Mouse (Mus musculus): ENCODE measurements around the gene Ston2. TPM values are rescaled to one million over a fixed set of nuclear protein-coding genes. Genes with fewer than 3 reads are reported as not detected.

Gene Ston2
- polyA plus RNA-seq (2011; ENCODE audit: insufficient read depth, insufficient read length, low replicate concordance, missing spikeins): 3.9 and 14.0 TPM in 2 replicates

DNA sequence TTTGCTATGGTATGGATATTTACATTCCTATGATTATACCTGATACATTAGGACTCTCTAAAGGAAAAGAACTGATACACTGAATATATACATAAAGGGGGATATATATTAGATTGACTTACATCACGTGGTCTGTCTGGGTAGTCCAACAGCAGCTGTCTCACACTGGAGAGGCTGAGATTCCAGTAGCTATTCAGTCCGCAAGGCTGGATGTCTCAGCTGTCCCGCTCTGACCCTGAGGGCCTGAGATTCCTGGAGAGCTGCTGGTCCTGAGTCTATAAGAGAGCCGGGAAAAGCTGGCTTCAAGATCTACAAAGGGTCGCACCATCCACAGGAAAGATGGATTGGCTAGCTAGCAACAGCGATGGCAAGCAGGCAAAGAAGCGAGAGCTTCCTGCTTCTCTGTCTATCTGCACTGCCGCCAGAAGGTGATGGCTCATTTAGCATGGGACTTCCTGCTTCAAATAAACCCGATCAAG, at the start of gene Ston2:
Ston2 (minus strand) TSS at position 429 of the 479 bp plus-strand sequence.
- Histone ChIP-seq H3K4me1 (ENCODE audit: control insufficient read depth, insufficient read depth, low read length) (no peaks in the 10 kb centered on the region), H3K4me3 (replicated peaks; ENCODE audit: control insufficient read depth, low read depth, low read length) (no peak within 1 kb of the TSS), H3K27ac (ENCODE audit: control insufficient read depth, insufficient read depth, low read depth, low read length, poor library complexity) (no peak within 1 kb of the TSS)
- TF ChIP-seq POLR2A (IDR thresholded peaks at IDR 0.05; ENCODE audit: borderline replicate concordance, control insufficient read depth, low read depth, low read length) (no peak), CTCF (IDR thresholded peaks at IDR 0.05; ENCODE audit: control insufficient read depth, insufficient read depth, low read length) (no peak)
- WGBS: 72% methylated on average over 9 of the region's 9 CpGs

DNA sequence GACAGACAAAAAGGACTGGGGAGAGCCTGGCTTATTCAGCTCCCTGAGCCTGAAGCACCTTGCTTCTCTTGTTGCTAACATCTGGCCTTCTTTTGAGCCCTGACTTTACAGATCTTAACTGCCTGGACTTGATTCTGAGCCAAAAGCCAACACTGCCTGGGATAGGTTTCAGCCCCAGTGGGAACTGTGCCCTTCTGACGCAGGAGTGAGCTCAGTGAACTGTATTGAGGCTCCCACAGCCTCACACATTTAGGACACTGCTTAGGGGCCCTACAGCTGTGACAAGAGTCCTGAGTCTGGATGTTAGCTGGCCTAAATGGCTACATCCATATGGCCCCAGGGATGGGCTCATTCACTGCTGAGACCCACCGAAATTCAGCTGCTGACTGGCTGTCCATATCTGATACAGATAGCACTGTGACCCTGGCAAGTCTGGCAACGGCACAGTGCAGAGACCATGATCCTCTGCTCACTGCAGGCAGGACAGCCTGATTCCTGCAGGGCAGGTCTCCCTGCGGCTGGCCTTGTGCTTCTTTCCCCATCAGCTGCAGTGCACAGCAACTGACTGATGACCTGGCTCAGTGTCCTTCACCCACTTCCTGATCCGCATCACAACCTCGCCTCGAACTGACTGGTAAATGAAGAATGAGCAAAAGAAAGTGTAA, 49.3 kb upstream of the Ston2 start:
- Histone ChIP-seq H3K4me1 (ENCODE audit: control insufficient read depth, insufficient read depth, low read length) (no peaks in the 10 kb centered on the region), H3K27ac (ENCODE audit: control insufficient read depth, insufficient read depth, low read depth, low read length, poor library complexity) (no peak overlapping the region), H3K4me3 (replicated peaks; ENCODE audit: control insufficient read depth, low read depth, low read length) (no peak overlapping the region)
- no peak for TF ChIP-seq CTCF (IDR thresholded peaks at IDR 0.05; ENCODE audit: control insufficient read depth, insufficient read depth, low read length)
- no peak for TF ChIP-seq POLR2A (IDR thresholded peaks at IDR 0.05; ENCODE audit: borderline replicate concordance, control insufficient read depth, low read depth, low read length)
- WGBS: 83% methylated on average over 7 of the region's 7 CpGs

DNA sequence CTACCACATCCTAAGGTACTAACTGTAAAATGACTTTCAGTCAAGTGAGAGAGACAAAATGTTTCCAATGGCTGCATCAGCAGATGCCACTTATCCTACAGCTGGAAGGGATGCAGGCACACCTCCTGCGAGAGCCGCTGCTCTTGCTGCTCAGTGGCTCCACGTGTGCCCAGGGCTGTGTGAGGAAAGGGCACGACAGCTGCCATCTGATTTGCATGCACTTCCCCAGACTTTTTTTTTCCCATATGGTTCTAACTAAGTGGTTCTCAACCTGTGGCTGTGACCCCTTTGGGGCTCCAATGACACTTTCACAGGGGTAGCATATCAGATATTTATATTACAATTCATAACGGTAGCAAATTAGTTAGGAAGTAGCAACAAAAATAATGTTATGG, 45.7 kb upstream of the Ston2 start:
- 80% methylated on average over 5 of the region's 5 CpGs for WGBS
- TF ChIP-seq CTCF (IDR thresholded peaks at IDR 0.05; ENCODE audit: control insufficient read depth, insufficient read depth, low read length) (no peak), POLR2A (IDR thresholded peaks at IDR 0.05; ENCODE audit: borderline replicate concordance, control insufficient read depth, low read depth, low read length) (no peak)
- no peaks in the 10 kb centered on the region for H3K4me1 ChIP-seq (ENCODE audit: control insufficient read depth, insufficient read depth, low read length)
- H3K4me3 ChIP-seq (replicated peaks; ENCODE audit: control insufficient read depth, low read depth, low read length): no peak overlapping the region
- H3K27ac ChIP-seq (ENCODE audit: control insufficient read depth, insufficient read depth, low read depth, low read length, poor library complexity): no peak overlapping the region

DNA sequence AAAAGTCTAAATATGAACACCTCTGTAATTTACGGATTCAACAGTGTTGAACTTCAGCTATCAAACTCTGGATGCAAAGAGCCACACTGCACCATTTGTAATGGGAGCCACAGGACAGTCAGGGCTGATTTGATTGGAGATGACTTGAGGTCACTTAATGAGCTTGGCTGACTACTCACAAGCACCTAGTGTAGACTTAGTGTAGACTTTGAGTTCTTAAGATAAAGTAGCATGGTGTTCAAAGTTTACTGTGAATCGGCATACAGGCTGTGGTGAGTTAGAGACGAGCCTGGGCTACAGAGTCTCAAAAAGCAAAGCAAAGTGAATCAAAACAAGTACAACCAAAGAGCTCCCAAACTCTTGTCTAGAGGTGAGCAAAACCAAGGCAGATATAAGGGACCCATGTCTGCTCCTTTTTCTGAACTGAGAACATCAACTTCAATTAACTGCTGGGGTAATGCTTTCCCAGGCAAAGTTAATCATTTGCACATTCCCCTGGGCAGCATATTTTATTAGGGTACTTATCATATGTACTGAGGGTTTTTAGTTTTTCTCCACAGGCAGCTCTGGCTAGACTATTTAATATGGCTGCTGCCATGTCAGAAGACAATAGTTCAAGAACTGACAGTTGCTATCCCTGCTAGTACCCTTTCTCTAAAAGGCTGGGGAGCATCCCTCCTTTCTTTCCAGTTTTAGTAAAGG, 45.2 kb upstream of the Ston2 start:
- WGBS: 87% methylated on average over 3 of the region's 3 CpGs
- H3K4me1 ChIP-seq (ENCODE audit: control insufficient read depth, insufficient read depth, low read length): no peaks in the 10 kb centered on the region
- H3K4me3 ChIP-seq (replicated peaks; ENCODE audit: control insufficient read depth, low read depth, low read length): no peak overlapping the region
- TF ChIP-seq POLR2A (IDR thresholded peaks at IDR 0.05; ENCODE audit: borderline replicate concordance, control insufficient read depth, low read depth, low read length) (no peak), CTCF (IDR thresholded peaks at IDR 0.05; ENCODE audit: control insufficient read depth, insufficient read depth, low read length) (no peak)
- H3K27ac ChIP-seq (ENCODE audit: control insufficient read depth, insufficient read depth, low read depth, low read length, poor library complexity): no peak overlapping the region

DNA sequence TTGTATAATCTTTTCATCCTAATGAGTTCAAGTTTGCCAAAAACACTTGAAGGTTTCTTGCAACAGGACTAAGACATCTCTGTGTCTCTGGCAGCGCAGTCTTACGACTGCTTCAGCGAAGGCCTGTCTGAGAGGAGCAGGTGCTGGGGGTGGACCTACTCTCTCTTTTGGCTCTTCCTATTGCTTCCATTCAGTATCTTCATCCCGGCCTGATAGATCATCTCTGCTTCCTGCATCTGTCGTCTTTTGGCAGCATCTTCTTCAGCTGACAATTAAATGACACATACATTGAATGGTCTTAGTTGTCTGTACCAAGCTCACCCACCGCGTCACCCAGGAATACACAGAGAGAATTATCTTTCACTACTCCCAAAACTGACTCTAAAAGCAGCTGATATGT, 43.2 kb upstream of the Ston2 start:
- no peak for TF ChIP-seq CTCF (IDR thresholded peaks at IDR 0.05; ENCODE audit: control insufficient read depth, insufficient read depth, low read length)
- TF ChIP-seq POLR2A (IDR thresholded peaks at IDR 0.05; ENCODE audit: borderline replicate concordance, control insufficient read depth, low read depth, low read length): no peak
- WGBS: 94% methylated on average over 7 of the region's 7 CpGs

DNA sequence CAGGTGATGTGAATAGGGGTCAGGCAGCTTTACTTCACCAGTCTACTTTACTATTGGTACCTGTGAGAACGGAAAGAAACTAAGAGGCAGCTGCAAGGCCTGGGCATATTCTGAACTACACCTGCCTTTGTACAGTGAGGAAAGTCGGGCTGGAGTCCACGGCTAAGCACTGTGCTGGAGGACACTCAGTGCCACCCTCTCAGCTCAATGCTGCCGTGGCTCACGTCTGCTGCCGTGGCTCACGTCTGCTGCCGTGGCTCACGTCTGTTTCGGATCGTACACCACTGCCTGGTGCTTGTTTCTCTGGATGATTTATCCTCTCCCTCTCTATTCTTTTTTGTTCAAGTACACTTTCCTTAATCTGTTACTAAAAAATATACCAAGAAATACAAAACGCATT, 32.3 kb upstream of the Ston2 start:
- Histone ChIP-seq H3K27ac (ENCODE audit: control insufficient read depth, insufficient read depth, low read depth, low read length, poor library complexity) (no peak overlapping the region), H3K4me1 (ENCODE audit: control insufficient read depth, insufficient read depth, low read length) (no peaks in the 10 kb centered on the region; the same call in 1 of the 2 replicates), H3K4me3 (replicated peaks; ENCODE audit: control insufficient read depth, low read depth, low read length) (no peak overlapping the region)
- no peak for TF ChIP-seq CTCF (IDR thresholded peaks at IDR 0.05; ENCODE audit: control insufficient read depth, insufficient read depth, low read length)
- 89% methylated on average over 12 of the region's 12 CpGs for WGBS

More for the DNA sequence above, 43.2 kb upstream of the Ston2 start:
- H3K27ac ChIP-seq (ENCODE audit: control insufficient read depth, insufficient read depth, low read depth, low read length, poor library complexity): no peak overlapping the region
- no peaks in the 10 kb centered on the region for H3K4me1 ChIP-seq (ENCODE audit: control insufficient read depth, insufficient read depth, low read length)
- H3K4me3 ChIP-seq (replicated peaks; ENCODE audit: control insufficient read depth, low read depth, low read length): no peak overlapping the region

DNA sequence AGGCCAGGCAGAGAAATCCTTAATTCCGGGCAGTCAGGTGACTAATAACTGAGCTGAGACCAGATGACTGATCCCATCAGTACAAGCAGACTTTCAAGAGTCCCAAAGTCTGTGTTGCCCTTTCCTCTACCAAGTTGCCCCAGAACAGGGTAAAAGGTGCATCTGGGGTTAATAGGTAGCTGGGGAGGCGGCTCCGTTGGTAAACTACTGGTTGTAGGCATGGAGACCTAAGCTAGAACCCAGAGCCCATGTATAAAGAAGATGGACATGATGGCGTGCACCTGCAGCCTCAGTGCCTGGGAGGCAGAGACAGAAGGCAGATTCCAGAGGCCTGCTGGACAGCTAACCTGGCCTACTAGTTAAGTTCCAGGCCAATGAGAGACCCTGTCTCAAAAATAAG, 30.5 kb upstream of the Ston2 start:
- H3K27ac ChIP-seq (ENCODE audit: control insufficient read depth, insufficient read depth, low read depth, low read length, poor library complexity): no peak overlapping the region
- no peak overlapping the region for H3K4me3 ChIP-seq (replicated peaks; ENCODE audit: control insufficient read depth, low read depth, low read length)
- TF ChIP-seq POLR2A (IDR thresholded peaks at IDR 0.05; ENCODE audit: borderline replicate concordance, control insufficient read depth, low read depth, low read length): no peak
- no peak for TF ChIP-seq CTCF (IDR thresholded peaks at IDR 0.05; ENCODE audit: control insufficient read depth, insufficient read depth, low read length)
- H3K4me1 ChIP-seq (ENCODE audit: control insufficient read depth, insufficient read depth, low read length): no peaks in the 10 kb centered on the region; the same call in 1 of the 2 replicates
- 86% methylated on average over 4 of the region's 4 CpGs for WGBS

DNA sequence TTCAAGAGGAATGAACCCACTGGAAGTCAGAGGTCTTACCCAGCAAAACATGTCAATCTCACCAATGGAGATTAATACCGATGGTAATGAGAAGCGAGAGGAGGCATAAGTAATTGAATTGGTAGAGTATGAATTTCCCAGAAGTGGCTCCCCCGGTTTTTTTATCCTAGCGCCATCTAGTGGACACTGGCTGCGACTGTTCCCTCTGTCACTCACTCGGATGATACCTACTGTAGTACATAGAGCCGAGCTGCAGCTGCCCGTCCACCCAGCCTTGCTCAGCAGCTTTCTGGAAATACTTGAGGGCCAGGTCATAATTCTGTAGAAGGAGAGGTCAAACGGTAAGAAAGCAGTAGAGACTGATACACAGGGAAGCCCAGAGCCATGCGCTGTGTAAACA, 27.8 kb upstream of the Ston2 start:
- no peak overlapping the region for H3K27ac ChIP-seq (ENCODE audit: control insufficient read depth, insufficient read depth, low read depth, low read length, poor library complexity)
- WGBS: 26% methylated on average over 10 of the region's 10 CpGs
- no peaks in the 10 kb centered on the region; the same call in 1 of the 2 replicates for H3K4me1 ChIP-seq (ENCODE audit: control insufficient read depth, insufficient read depth, low read length)
- TF ChIP-seq POLR2A (IDR thresholded peaks at IDR 0.05; ENCODE audit: borderline replicate concordance, control insufficient read depth, low read depth, low read length) (no peak), CTCF (IDR thresholded peaks at IDR 0.05; ENCODE audit: control insufficient read depth, insufficient read depth, low read length) (peak; percentile 55)
- no peak overlapping the region for H3K4me3 ChIP-seq (replicated peaks; ENCODE audit: control insufficient read depth, low read depth, low read length)

Measured in bone marrow, adult 2 months (tissue).